Mouse (Mus musculus): ENCODE measurements at regions not wholly inside any gene's neighbourhood (a gene's known extent, or its start where the extent isn't known, plus 50 kb on each side); places are given as distances from the start of the nearest gene placed in this dataset.

GRCm38 (mm10) chr9:14150288-14150687 is 124.6 kb upstream of the Sesn3 start:
- H3K36me3 ChIP-seq (ENCODE audit: control insufficient read depth, insufficient read depth, low read length): no peaks in the 10 kb centered on the region
- H3K4me3 ChIP-seq (ENCODE audit: low read depth, low read length): no peak overlapping the region
- no peaks in the 10 kb centered on the region for H3K27me3 ChIP-seq (ENCODE audit: control insufficient read depth, insufficient read depth, low read length)
- no peak overlapping the region for H3K27ac ChIP-seq (ENCODE audit: low read depth, low read length)
- H3K4me1 ChIP-seq (ENCODE audit: control insufficient read depth, insufficient read depth, low read length): no peaks in the 10 kb centered on the region
- H3K4me2 ChIP-seq (ENCODE audit: low read depth, low read length): no peak overlapping the region
- WGBS: 87% methylated on average over 9 of the region's 9 CpGs
- ATAC-seq (ENCODE audit: low read depth): no peak
- H3K9me3 ChIP-seq (ENCODE audit: control insufficient read depth, low read length): no peaks in the 10 kb centered on the region
- H3K9ac ChIP-seq (replicated peaks; ENCODE audit: low read depth, low read length): no peak overlapping the region

- Histone ChIP-seq H3K9ac (replicated peaks; ENCODE audit: low read depth, low read length) (no peak overlapping the region), H3K27me3 (ENCODE audit: control insufficient read depth, insufficient read depth, low read length) (no peaks in the 10 kb centered on the region), H3K36me3 (ENCODE audit: control insufficient read depth, insufficient read depth, low read length) (no peaks in the 10 kb centered on the region), H3K4me3 (ENCODE audit: low read depth, low read length) (no peak overlapping the region), H3K4me1 (ENCODE audit: control insufficient read depth, insufficient read depth, low read length) (no peaks in the 10 kb centered on the region), H3K4me2 (ENCODE audit: low read depth, low read length) (no peak overlapping the region), H3K27ac (ENCODE audit: low read depth, low read length) (no peak overlapping the region), H3K9me3 (ENCODE audit: control insufficient read depth, low read length) (no peaks in the 10 kb centered on the region)
- WGBS: 86% methylated on average over 1 of the region's 1 CpGs
- no peak for ATAC-seq (ENCODE audit: low read depth)
Measured at GRCm38 (mm10) chr9:14156967-14157366, 117.9 kb upstream of the Sesn3 start.

GRCm38 (mm10) chr9:14158096-14158837 is 116.6 kb upstream of the Sesn3 start:
- no peaks in the 10 kb centered on the region for H3K9me3 ChIP-seq (ENCODE audit: control insufficient read depth, low read length)
- H3K4me1 ChIP-seq (ENCODE audit: control insufficient read depth, insufficient read depth, low read length): no peaks in the 10 kb centered on the region
- no peak overlapping the region for H3K27ac ChIP-seq (ENCODE audit: low read depth, low read length)
- H3K27me3 ChIP-seq (ENCODE audit: control insufficient read depth, insufficient read depth, low read length): no peaks in the 10 kb centered on the region
- no peak for ATAC-seq (ENCODE audit: low read depth)
- 50% methylated on average over 9 of the region's 9 CpGs for WGBS
- H3K9ac ChIP-seq (replicated peaks; ENCODE audit: low read depth, low read length): no peak overlapping the region
- no peak overlapping the region for H3K4me2 ChIP-seq (ENCODE audit: low read depth, low read length)
- no peaks in the 10 kb centered on the region for H3K36me3 ChIP-seq (ENCODE audit: control insufficient read depth, insufficient read depth, low read length)
- no peak overlapping the region for H3K4me3 ChIP-seq (ENCODE audit: low read depth, low read length)

- H3K4me1 ChIP-seq (ENCODE audit: control insufficient read depth, insufficient read depth, low read length): no peaks in the 10 kb centered on the region
- H3K4me2 ChIP-seq (ENCODE audit: low read depth, low read length): no peak overlapping the region
- H3K27me3 ChIP-seq (ENCODE audit: control insufficient read depth, insufficient read depth, low read length): no peaks in the 10 kb centered on the region
- WGBS: 93% methylated on average over 1 of the region's 1 CpGs
- H3K36me3 ChIP-seq (ENCODE audit: control insufficient read depth, insufficient read depth, low read length): no peaks in the 10 kb centered on the region
- H3K4me3 ChIP-seq (ENCODE audit: low read depth, low read length): no peak overlapping the region
- ATAC-seq (ENCODE audit: low read depth): no peak
- no peaks in the 10 kb centered on the region for H3K9me3 ChIP-seq (ENCODE audit: control insufficient read depth, low read length)
- H3K27ac ChIP-seq (ENCODE audit: low read depth, low read length): no peak overlapping the region
- no peak overlapping the region for H3K9ac ChIP-seq (replicated peaks; ENCODE audit: low read depth, low read length)
Measured at GRCm38 (mm10) chr9:14160207-14160606, 114.7 kb upstream of the Sesn3 start.

DNA sequence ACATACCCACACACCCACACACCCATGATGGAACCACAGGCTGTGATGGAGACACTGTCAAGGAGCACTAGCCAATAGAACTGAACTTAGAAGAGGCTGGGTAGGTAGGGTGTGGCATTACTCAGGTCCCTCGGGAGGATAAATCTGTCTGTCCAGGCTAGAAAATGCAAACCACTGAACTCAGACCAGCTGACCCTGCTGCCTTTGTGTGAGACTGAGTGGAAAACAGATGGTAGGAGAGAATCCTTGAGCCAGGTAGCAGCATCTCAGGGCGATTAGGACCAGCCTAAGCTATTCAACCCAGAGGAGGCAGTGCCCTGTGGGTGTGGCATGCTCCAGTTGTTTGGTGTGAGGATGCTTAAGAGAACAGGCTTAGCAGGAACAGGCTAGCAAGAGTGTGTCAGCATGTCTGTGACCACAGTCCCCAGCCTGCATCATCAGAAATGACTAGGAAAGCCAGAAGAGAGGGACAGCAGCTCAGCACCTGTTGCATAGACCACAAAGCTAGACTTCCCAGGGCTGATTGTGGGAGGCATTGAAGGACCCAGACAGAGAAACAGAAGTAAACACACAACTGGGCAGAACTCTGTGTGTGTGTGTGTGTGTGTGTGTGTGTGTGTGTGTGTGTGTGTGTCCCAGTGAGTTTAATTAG is 103.2 kb upstream of the Sesn3 start:
- H3K9me3 ChIP-seq (ENCODE audit: control insufficient read depth, low read length): no peaks in the 10 kb centered on the region
- WGBS: 74% methylated on average over 2 of the region's 2 CpGs
- no peaks in the 10 kb centered on the region for H3K27me3 ChIP-seq (ENCODE audit: control insufficient read depth, insufficient read depth, low read length)
- H3K27ac ChIP-seq (ENCODE audit: low read depth, low read length): no peak overlapping the region
- H3K9ac ChIP-seq (replicated peaks; ENCODE audit: low read depth, low read length): no peak overlapping the region
- H3K4me2 ChIP-seq (ENCODE audit: low read depth, low read length): no peak overlapping the region
- ATAC-seq (ENCODE audit: low read depth): no peak
- H3K4me3 ChIP-seq (ENCODE audit: low read depth, low read length): no peak overlapping the region
- H3K36me3 ChIP-seq (ENCODE audit: control insufficient read depth, insufficient read depth, low read length): no peaks in the 10 kb centered on the region
- peaks cover 28% of the 10 kb centered on the region for H3K4me1 ChIP-seq (ENCODE audit: control insufficient read depth, insufficient read depth, low read length)

DNA sequence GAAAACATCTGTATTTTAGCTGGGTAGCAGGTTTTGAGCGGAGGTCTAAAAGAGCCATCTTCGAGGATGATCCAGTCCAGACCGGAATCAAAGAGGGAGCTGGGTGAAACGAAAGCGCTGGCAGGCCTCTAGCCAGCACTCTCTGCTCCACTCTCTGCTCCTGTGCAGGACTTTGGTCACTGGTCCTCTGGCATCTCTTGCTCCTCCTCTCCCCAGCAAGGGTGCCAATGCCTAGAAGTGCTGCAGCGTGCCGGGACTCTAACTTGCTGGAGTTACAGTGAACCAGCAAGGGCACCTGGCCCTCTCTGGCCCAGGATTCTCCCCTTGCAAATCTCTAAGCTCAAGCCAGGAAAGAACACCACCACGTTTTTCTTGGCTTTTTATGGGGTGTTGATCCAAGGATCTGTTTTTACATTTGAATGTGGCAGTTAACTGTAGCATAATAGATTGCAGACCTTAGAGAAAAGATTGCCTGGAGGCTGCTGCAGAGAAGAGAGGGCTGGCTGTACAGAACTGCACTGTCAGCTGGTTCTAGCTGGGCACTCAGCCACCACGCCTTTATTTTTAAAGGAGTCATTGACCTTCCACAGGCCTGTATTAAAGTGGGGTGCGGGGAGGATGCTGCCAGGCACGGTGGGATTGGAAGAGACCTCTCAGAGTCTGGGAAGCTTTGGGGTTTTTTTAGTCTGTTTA is 101.1 kb upstream of the Sesn3 start:
- no peaks in the 10 kb centered on the region for H3K36me3 ChIP-seq (ENCODE audit: control insufficient read depth, insufficient read depth, low read length)
- no peak overlapping the region for H3K4me3 ChIP-seq (ENCODE audit: low read depth, low read length)
- no peaks in the 10 kb centered on the region for H3K27me3 ChIP-seq (ENCODE audit: control insufficient read depth, insufficient read depth, low read length)
- peak; percentile 93 for ATAC-seq (ENCODE audit: low read depth)
- H3K4me1 ChIP-seq (ENCODE audit: control insufficient read depth, insufficient read depth, low read length): peaks cover 28% of the 10 kb centered on the region
- H3K27ac ChIP-seq (ENCODE audit: low read depth, low read length): peak overlapping the region; percentile 60; the same call in 1 of the 2 replicates
- WGBS: 12% methylated on average over 11 of the region's 11 CpGs
- no peak overlapping the region for H3K4me2 ChIP-seq (ENCODE audit: low read depth, low read length)
- no peak overlapping the region for H3K9ac ChIP-seq (replicated peaks; ENCODE audit: low read depth, low read length)
- H3K9me3 ChIP-seq (ENCODE audit: control insufficient read depth, low read length): no peaks in the 10 kb centered on the region

GRCm38 (mm10) chr9:14174324-14175040 is 100.4 kb upstream of the Sesn3 start:
- Histone ChIP-seq H3K27me3 (ENCODE audit: control insufficient read depth, insufficient read depth, low read length) (no peaks in the 10 kb centered on the region), H3K4me2 (ENCODE audit: low read depth, low read length) (no peak overlapping the region), H3K27ac (ENCODE audit: low read depth, low read length) (peak overlapping the region; percentile 41), H3K9me3 (ENCODE audit: control insufficient read depth, low read length) (no peaks in the 10 kb centered on the region), H3K4me3 (ENCODE audit: low read depth, low read length) (no peak overlapping the region), H3K4me1 (ENCODE audit: control insufficient read depth, insufficient read depth, low read length) (peaks cover 28% of the 10 kb centered on the region), H3K36me3 (ENCODE audit: control insufficient read depth, insufficient read depth, low read length) (no peaks in the 10 kb centered on the region), H3K9ac (replicated peaks; ENCODE audit: low read depth, low read length) (no peak overlapping the region)
- 57% methylated on average over 3 of the region's 3 CpGs for WGBS
- ATAC-seq (ENCODE audit: low read depth): peak; percentile 69

DNA sequence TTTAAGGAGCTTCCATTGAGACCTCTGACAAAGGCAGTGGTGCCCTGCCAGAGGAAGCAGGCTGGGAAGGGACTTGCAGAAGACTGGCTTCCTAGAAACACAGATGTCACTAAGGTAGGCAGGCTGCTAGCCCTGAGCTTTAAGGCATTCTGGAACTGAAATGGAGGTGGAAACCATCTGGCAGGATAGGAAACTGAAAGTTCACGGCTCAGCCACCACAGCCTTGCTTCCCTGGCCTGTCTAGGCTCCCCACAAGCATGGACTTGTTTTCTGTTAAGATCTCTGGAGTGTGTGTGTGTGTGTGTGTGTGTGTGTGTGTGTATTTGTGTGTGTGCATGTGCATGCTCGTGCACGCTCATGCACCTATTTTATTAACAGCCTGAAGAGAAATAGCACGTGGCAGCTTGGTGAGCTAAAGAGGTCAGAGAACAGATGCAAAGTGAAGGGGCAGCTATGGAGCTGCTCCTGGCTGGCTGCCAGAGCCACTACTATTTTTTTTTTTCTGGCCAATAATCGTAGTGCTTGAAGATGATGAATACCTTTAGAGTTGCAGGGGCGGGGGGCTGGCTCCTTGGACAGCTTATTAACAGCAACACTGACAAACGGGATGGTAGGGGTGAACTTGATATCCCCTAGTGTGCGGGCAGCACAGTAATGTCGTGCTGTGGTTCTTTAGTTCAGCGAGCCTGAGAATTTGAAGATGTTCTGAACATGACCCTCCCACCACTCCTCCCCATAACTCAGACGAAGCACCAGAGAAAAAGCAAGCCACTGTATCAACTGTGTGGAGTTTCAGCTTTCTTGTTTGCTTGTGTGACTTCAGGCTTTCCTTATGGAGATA is 99.6 kb upstream of the Sesn3 start:
- WGBS: 21% methylated on average over 11 of the region's 11 CpGs
- H3K9ac ChIP-seq (replicated peaks; ENCODE audit: low read depth, low read length): no peak overlapping the region
- H3K27me3 ChIP-seq (ENCODE audit: control insufficient read depth, insufficient read depth, low read length): no peaks in the 10 kb centered on the region
- peak overlapping the region; percentile 5; the same call in 1 of the 2 replicates for H3K4me2 ChIP-seq (ENCODE audit: low read depth, low read length)
- peak overlapping the region; percentile 41 for H3K27ac ChIP-seq (ENCODE audit: low read depth, low read length)
- H3K4me3 ChIP-seq (ENCODE audit: low read depth, low read length): no peak overlapping the region
- no peaks in the 10 kb centered on the region for H3K36me3 ChIP-seq (ENCODE audit: control insufficient read depth, insufficient read depth, low read length)
- no peaks in the 10 kb centered on the region for H3K9me3 ChIP-seq (ENCODE audit: control insufficient read depth, low read length)
- H3K4me1 ChIP-seq (ENCODE audit: control insufficient read depth, insufficient read depth, low read length): peaks cover 28% of the 10 kb centered on the region
- no peak for ATAC-seq (ENCODE audit: low read depth)
